Mouse (Mus musculus) limb, embryonic 10.5 days (tissue): ENCODE results near the gene Srcap. TPM values are rescaled to one million over a fixed set of nuclear protein-coding genes. Genes with fewer than 3 reads are reported as not detected.
A peak's percentile ranks its signal among the peaks of the same experiment; 100 is the strongest.

ENCODE experiments used
- DNase-seq: peaks from one replicate; pipeline ENCODE4 v3.0.0-alpha.2; 2017; ENCODE audit warnings: low spot score
- H3K27ac ChIP-seq: fragments of 300-500 bp; sonication (generic); 2 replicates; pipeline ENCODE4 v1.5.1; 2016; ENCODE audit warnings: mild to moderate bottlenecking
- H3K27me3 ChIP-seq: fragments of 300-500 bp; sonication (generic); 2 replicates; pipeline ENCODE4 v1.6.1; 2016; ENCODE audit warnings: low read depth, mild to moderate bottlenecking; ENCODE audit not compliant: poor library complexity, severe bottlenecking
- H3K36me3 ChIP-seq: fragments of 300-500 bp; sonication (generic); 2 replicates; pipeline ENCODE4 v1.6.1; 2016; ENCODE audit warnings: mild to moderate bottlenecking, moderate library complexity
- H3K4me1 ChIP-seq: fragments of 300-500 bp; sonication (generic); 2 replicates; pipeline ENCODE4 v1.6.1; 2016
- H3K4me3 ChIP-seq: fragments of 300-500 bp; sonication (generic); 2 replicates; pipeline ENCODE4 v1.5.1; 2016; ENCODE audit warnings: mild to moderate bottlenecking, moderate library complexity
- H3K9me3 ChIP-seq: fragments of 300-500 bp; sonication (generic); replicated peaks from 2 replicates; pipeline ENCODE4 v1.6.1; 2016; ENCODE audit warnings: mild to moderate bottlenecking
- WGBS: fragments of 180-500 bp; shearing (Covaris S2); methylation state at CpG from one replicate; pipeline ENCODE4 v1.1.7; 2016; 5-methylcytosine and 5-hydroxymethylcytosine counted together
- polyA plus RNA-seq: library from polyadenylated mRNA; unstranded; fragments of >200 nt; fragmentation: Nextera tagmentation; extraction: Ambion mirVana; gene quantifications from 2 replicates; pipeline ENCODE4 v1.2.1, GENCODE M21; 2016

Srcap gene
- polyA plus RNA-seq, 1 experiment from 2014 or later: 80.4 TPM

- Histone ChIP-seq H3K4me3 (no peak within 1 kb of the TSS), H3K9me3 (no peaks in the 10 kb centered on the region), H3K27ac (no peak within 1 kb of the TSS), H3K36me3 (peaks cover 95% of the 10 kb centered on the region), H3K4me1 (no peaks in the 10 kb centered on the region), H3K27me3 (no peaks in the 10 kb centered on the region)
- 92% methylated on average over 5 of the region's 5 CpGs for WGBS
- no peak for DNase-seq
These were observed 49.6 kb downstream of the Srcap start, which contains the start of gene Tmem265 for GRCm38 (mm10) chr7:127561340-127561858. TSS of gene Tmem265 (plus strand) at chr7:127561390.

DNA sequence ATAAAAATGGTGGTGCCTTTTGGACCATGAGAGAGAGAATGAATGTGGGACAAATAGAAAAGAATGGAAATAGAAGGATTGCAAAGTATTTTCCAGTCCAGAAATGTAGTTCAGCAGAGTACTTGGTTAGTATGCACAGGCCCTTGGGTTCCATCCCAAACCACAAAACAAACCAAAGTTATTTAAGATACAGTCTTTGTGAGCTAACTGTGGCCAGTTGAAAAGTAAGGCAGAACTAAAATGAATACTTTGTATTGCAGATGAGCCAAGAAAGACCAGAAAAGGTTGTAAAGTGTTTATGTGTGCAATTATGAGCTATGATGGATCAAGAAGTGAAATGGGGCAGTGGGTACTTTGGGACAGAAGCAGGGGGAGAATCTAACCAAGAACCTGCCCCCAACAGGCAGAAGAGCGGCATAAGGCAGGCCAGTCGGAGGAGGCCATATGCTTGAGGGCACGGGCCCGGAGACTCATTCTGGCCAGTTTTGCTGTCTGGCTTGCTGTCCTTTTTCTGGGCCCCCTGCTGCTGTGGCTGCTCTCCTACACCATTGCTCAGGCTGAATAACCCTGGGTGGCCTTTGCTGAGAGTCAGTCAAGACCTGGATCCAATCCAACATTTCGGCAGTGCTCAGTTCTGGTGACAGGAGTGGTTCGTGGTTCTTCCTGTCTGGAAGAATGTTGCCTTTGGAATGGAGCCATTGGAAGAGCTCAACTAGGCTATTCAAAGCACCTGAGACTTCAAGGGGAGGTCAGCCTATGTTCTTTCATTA, 52.8 kb downstream of the Srcap start:
- DNase-seq: no peak
- no peaks in the 10 kb centered on the region for H3K4me1 ChIP-seq
- no peaks in the 10 kb centered on the region for H3K9me3 ChIP-seq
- peaks cover 86% of the 10 kb centered on the region for H3K36me3 ChIP-seq
- H3K27me3 ChIP-seq: no peaks in the 10 kb centered on the region
- no peak overlapping the region for H3K27ac ChIP-seq
- 98% methylated on average over 6 of the region's 6 CpGs for WGBS
- H3K4me3 ChIP-seq: no peak overlapping the region

DNA sequence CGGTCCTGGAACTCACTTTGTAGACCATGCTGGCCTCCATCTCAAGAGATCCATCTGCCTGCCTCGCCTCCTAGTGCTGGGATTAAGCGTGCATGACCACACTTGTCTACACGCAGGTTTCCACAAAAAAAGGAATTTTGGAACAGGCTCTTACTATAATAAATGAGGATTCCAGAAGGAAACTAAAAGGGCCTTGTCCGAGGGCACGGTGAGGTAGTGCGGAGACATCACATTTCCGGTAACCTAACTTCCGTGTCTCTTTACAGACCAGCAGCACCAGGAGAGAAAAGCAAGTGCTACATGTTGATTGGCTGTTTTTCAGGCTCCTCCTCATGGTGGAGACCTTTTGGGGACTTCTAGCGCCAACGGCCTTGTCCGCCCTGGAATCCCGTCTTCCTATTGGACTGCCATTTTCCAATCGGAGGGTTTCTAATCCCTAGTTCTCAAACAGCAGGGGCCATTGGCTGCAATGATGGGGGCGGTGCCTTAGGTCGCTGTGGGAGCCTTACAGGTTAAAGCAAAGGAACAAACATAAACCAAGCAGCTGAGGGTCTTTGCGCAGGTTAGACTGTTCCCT, 61.2 kb downstream of the Srcap start, which contains the start of gene Phkg2:
TSS of gene Phkg2 (plus strand) at position 446 of the 577 bp plus-strand sequence.
- no peaks in the 10 kb centered on the region for H3K9me3 ChIP-seq
- under 1% methylated on average over 17 of the region's 17 CpGs for WGBS
- no peaks in the 10 kb centered on the region for H3K27me3 ChIP-seq
- peak within 1 kb of the TSS; percentile 92 for H3K4me3 ChIP-seq
- peak; percentile 83 for DNase-seq
- peak within 1 kb of the TSS; percentile 92 for H3K27ac ChIP-seq
- H3K4me1 ChIP-seq: peaks cover 20% of the 10 kb centered on the region
- peaks cover 40% of the 10 kb centered on the region for H3K36me3 ChIP-seq

- Histone ChIP-seq H3K27ac (peak overlapping the region; percentile 92), H3K9me3 (no peaks in the 10 kb centered on the region), H3K36me3 (peaks cover 44% of the 10 kb centered on the region), H3K4me1 (peaks cover 20% of the 10 kb centered on the region), H3K4me3 (peak overlapping the region; percentile 92), H3K27me3 (no peaks in the 10 kb centered on the region)
- no peak for DNase-seq
- WGBS: 1% methylated on average over 27 of the region's 28 CpGs
These were observed 61.8 kb downstream of the Srcap start for GRCm38 (mm10) chr7:127573503-127574008.

DNA sequence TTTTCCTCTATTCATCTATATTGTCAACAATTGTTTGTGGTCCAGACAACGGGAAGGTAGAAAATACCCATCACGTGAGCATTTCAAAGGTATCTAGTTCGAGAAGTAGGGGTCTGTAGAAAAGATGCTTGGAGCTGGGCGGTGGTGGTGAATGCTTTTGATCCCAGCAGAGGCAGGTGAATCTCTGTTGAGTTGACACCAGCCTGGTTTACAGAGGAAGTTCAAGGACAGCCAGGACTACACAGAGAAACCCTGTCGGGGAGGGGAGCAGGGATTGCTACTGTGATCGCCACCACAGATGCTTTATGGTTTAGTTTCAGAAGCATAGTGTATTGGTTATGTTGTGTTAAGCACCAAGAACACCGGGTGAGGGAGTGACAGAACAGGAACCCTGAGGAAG, 62.3 kb downstream of the Srcap start:
- WGBS: 26% methylated on average over 7 of the region's 7 CpGs
- DNase-seq: no peak
- peak overlapping the region; percentile 92 for H3K27ac ChIP-seq
- H3K9me3 ChIP-seq: no peaks in the 10 kb centered on the region
- H3K27me3 ChIP-seq: no peaks in the 10 kb centered on the region
- peak overlapping the region; percentile 92 for H3K4me3 ChIP-seq
- H3K4me1 ChIP-seq: peaks cover 20% of the 10 kb centered on the region
- peaks cover 43% of the 10 kb centered on the region for H3K36me3 ChIP-seq

DNA sequence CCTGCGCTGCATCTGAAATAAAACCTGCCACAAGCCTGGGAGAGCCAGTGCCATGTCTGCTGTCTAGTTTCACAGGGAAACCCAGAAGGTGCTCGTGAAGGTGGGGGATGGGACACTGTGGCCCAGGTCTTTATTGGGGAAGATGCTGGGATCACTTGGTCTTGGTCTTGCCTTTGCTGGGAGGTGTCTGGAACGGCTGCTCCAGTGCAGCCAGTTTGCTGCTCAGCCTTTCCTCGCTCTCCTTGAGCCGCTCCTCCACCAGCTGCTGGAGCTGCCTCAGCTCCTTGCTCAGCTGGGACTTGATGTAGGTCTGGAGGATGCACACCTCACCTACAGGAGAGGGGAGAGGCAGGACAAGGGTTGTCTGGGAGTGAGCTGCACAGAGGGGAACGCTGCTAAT, 71.5 kb downstream of the Srcap start:
- H3K27ac ChIP-seq: no peak overlapping the region
- no peak overlapping the region for H3K4me3 ChIP-seq
- peaks cover 15% of the 10 kb centered on the region for H3K4me1 ChIP-seq
- H3K27me3 ChIP-seq: no peaks in the 10 kb centered on the region
- WGBS: 93% methylated on average over 6 of the region's 6 CpGs
- DNase-seq: no peak
- H3K36me3 ChIP-seq: peaks cover 69% of the 10 kb centered on the region
- no peaks in the 10 kb centered on the region for H3K9me3 ChIP-seq

DNA sequence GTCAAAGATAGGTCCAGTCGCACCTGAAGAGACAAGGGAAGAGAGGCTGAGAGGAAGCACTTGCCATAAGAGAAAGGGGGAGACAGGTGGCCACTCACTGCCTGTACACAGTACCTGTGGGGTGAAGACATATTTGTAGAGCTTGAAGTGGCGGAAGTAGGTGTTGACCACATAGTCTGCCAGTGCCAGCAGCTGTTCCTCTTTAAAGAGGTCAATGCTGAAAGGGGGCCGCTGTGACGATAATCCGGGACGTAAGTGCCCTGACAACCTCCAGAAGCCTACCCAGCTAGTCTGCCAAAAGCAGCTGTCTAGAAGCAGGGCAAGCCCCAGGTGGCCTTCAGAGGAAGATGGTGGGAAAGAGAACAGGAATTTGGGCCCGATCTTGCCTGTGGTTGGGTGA, 73.2 kb downstream of the Srcap start:
- Histone ChIP-seq H3K27ac (no peak overlapping the region), H3K27me3 (no peaks in the 10 kb centered on the region), H3K4me3 (no peak overlapping the region), H3K36me3 (peaks cover 59% of the 10 kb centered on the region), H3K4me1 (peaks cover 27% of the 10 kb centered on the region), H3K9me3 (no peaks in the 10 kb centered on the region)
- 88% methylated on average over 7 of the region's 7 CpGs for WGBS
- no peak for DNase-seq

DNA sequence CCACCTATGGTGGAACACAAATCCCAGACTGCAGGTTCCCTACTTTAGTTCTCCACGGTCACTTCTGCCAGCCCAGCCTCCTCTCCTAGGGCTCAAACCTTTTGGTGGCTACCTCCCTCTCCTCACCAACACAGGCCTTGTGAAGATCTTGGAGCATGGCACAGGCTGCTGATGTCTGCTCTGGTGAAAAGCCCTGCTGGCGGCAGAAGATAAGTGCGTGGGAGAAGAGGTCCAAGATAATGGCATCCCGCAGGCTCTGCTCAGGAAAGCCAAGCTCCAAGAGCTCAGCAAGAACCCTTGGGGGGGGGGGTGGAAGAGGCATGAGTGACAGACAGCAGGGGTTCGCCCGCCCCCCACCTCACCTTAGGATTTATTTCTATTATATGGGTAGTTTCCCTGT, 74.4 kb downstream of the Srcap start:
- DNase-seq: no peak
- no peaks in the 10 kb centered on the region for H3K9me3 ChIP-seq
- 83% methylated on average over 6 of the region's 6 CpGs for WGBS
- H3K36me3 ChIP-seq: peaks cover 58% of the 10 kb centered on the region
- H3K27ac ChIP-seq: no peak overlapping the region
- H3K27me3 ChIP-seq: no peaks in the 10 kb centered on the region
- peaks cover 27% of the 10 kb centered on the region for H3K4me1 ChIP-seq
- H3K4me3 ChIP-seq: no peak overlapping the region

GRCm38 (mm10) chr7:127587196-127587595, 75.4 kb downstream of the Srcap start:
- no peaks in the 10 kb centered on the region for H3K9me3 ChIP-seq
- H3K27ac ChIP-seq: peak overlapping the region; percentile 88
- peaks cover 27% of the 10 kb centered on the region for H3K4me1 ChIP-seq
- no peaks in the 10 kb centered on the region for H3K27me3 ChIP-seq
- H3K4me3 ChIP-seq: peak overlapping the region; percentile 94
- H3K36me3 ChIP-seq: peaks cover 58% of the 10 kb centered on the region
- WGBS: 76% methylated on average over 5 of the region's 5 CpGs
- no peak for DNase-seq

GRCm38 (mm10) chr7:127588011-127588871, 76.5 kb downstream of the Srcap start, which contains the start of the genes Ccdc189 and Rnf40:
TSS of gene Ccdc189 (minus strand) at chr7:127588595.
TSS of gene Rnf40 (plus strand) at chr7:127588767.
- under 1% methylated on average over 50 of the region's 50 CpGs for WGBS
- Histone ChIP-seq H3K27me3 (no peaks in the 10 kb centered on the region), H3K27ac (peak within 1 kb of the TSS; percentile 88), H3K9me3 (no peaks in the 10 kb centered on the region), H3K36me3 (peaks cover 58% of the 10 kb centered on the region), H3K4me3 (peak within 1 kb of the TSS; percentile 94), H3K4me1 (peaks cover 27% of the 10 kb centered on the region)
- DNase-seq: peak; percentile 90

- 6% methylated on average over 29 of the region's 29 CpGs for WGBS
- H3K36me3 ChIP-seq: peaks cover 58% of the 10 kb centered on the region
- no peaks in the 10 kb centered on the region for H3K9me3 ChIP-seq
- H3K4me3 ChIP-seq: peak overlapping the region; percentile 94
- no peaks in the 10 kb centered on the region for H3K27me3 ChIP-seq
- DNase-seq: no peak
- H3K27ac ChIP-seq: peak overlapping the region; percentile 88
- H3K4me1 ChIP-seq: peaks cover 27% of the 10 kb centered on the region
These were observed 77.1 kb downstream of the Srcap start for GRCm38 (mm10) chr7:127588901-127589300.

DNA sequence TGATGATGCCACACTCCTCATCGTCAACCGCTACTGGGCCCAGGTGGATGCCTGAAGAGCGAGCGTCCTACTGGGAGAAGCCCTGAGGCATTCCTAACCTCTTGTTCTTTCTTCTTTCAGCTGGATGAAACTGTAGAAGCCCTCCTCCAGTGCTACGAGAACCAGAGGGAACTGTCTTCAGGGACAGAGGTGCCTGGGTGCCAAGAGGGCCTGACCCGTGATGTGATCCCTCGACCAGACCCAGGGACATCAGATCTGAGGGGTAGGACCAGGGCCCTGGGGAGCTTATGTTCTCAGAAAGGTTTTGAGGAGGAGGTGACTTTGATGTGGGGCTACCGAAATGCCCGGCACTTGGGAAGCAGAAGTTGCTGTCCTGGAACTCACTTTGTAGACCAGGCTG, 77.9 kb downstream of the Srcap start:
- H3K27ac ChIP-seq: no peak overlapping the region
- no peak for DNase-seq
- H3K9me3 ChIP-seq: no peaks in the 10 kb centered on the region
- H3K36me3 ChIP-seq: peaks cover 58% of the 10 kb centered on the region
- H3K27me3 ChIP-seq: no peaks in the 10 kb centered on the region
- peak overlapping the region; percentile 94 for H3K4me3 ChIP-seq
- WGBS: 93% methylated on average over 9 of the region's 9 CpGs
- H3K4me1 ChIP-seq: peaks cover 27% of the 10 kb centered on the region
